Mouse (Mus musculus) stomach, embryonic 16.5 days (tissue): ENCODE measurements around the gene Gas2l3. TPM values are rescaled to one million over a fixed set of nuclear protein-coding genes. Genes with fewer than 3 reads are reported as not detected.

Experiments used
- ATAC-seq: fragments of 200-750 bp; cut with Nextera tagmentation; 2 replicates; pipeline ENCODE4 v1.8.0; 2017; ENCODE audit warnings: moderate number of reproducible peaks, moderate TSS enrichment; ENCODE audit not compliant: insufficient read depth, low FRiP score
- H3K27ac ChIP-seq: fragments of 300-500 bp; sonication (generic); 2 replicates; pipeline ENCODE4 v1.5.1; 2014; ENCODE audit warnings: low read length
- H3K27me3 ChIP-seq: fragments of 300-500 bp; sonication (generic); 2 replicates; pipeline ENCODE4 v1.6.1; 2014; ENCODE audit warnings: low read length, control low read depth, mixed read lengths; ENCODE audit not compliant: control insufficient read depth, insufficient read depth
- H3K36me3 ChIP-seq: fragments of 300-500 bp; sonication (generic); 2 replicates; pipeline ENCODE4 v1.6.1; 2014; ENCODE audit warnings: low read length; ENCODE audit not compliant: control insufficient read depth, insufficient read depth
- H3K4me1 ChIP-seq: fragments of 300-500 bp; sonication (generic); 2 replicates; pipeline ENCODE4 v1.6.1; 2014; ENCODE audit warnings: low read length, control low read depth, mixed read lengths; ENCODE audit not compliant: control insufficient read depth, insufficient read depth
- H3K4me2 ChIP-seq: fragments of 300-500 bp; sonication (generic); 2 replicates; pipeline ENCODE4 v1.6.1; 2014; ENCODE audit warnings: low read depth, low read length, mixed read lengths
- H3K4me3 ChIP-seq: fragments of 300-500 bp; sonication (generic); replicated peaks from 2 replicates; pipeline ENCODE4 v1.5.1; 2014; ENCODE audit warnings: mild to moderate bottlenecking, low read length
- H3K9ac ChIP-seq: fragments of 300-500 bp; sonication (generic); 2 replicates; pipeline ENCODE4 v1.6.1; 2014; ENCODE audit warnings: low read length
- H3K9me3 ChIP-seq: fragments of 300-500 bp; sonication (generic); replicated peaks from 2 replicates; pipeline ENCODE4 v1.6.1; 2016; ENCODE audit warnings: low read length, control low read depth; ENCODE audit not compliant: control insufficient read depth
- WGBS: fragments of 180-500 bp; shearing (Covaris S2); extraction: QIAGEN DNeasy Blood & Tissue Kit; methylation state at CpG from one replicate; pipeline ENCODE4 v1.1.7; 2014; 5-methylcytosine and 5-hydroxymethylcytosine counted together
- polyA plus RNA-seq: library from polyadenylated mRNA; unstranded; fragments of >200 nt; fragmentation: Nextera tagmentation; extraction: Ambion mirVana; gene quantifications from 2 replicates; pipeline ENCODE4 v1.2.1, GENCODE M21; 2015

Gas2l3 gene
- polyA plus RNA-seq, 1 experiment from 2014 or later, result 12.7 TPM

GRCm38 (mm10) chr10:89391571-89392163 lies 52.1 kb downstream of the Gas2l3 start:
- Histone ChIP-seq H3K36me3 (no peaks in the 10 kb centered on the region), H3K9ac (no peak overlapping the region), H3K27ac (no peak overlapping the region), H3K27me3 (no peaks in the 10 kb centered on the region), H3K4me1 (0 out of 2 replicates have a peak, but pooled peaks cover 2% of the 10 kb centered on the region), H3K4me2 (no peak overlapping the region), H3K4me3 (no peak overlapping the region), H3K9me3 (no peaks in the 10 kb centered on the region)
- WGBS, result 83% methylated on average over 4 of the region's 4 CpGs
- no peak for ATAC-seq

GRCm38 (mm10) chr10:89386461-89386860 lies 57.3 kb downstream of the Gas2l3 start:
- Histone ChIP-seq H3K9ac (no peak overlapping the region), H3K27me3 (no peaks in the 10 kb centered on the region), H3K27ac (no peak overlapping the region), H3K4me2 (no peak overlapping the region), H3K9me3 (no peaks in the 10 kb centered on the region), H3K4me1 (no peaks in the 10 kb centered on the region), H3K4me3 (no peak overlapping the region), H3K36me3 (no peaks in the 10 kb centered on the region)
- WGBS, result 70% methylated on average over 3 of the region's 3 CpGs
- no peak for ATAC-seq

- no peak for ATAC-seq
Measured at GRCm38 (mm10) chr10:89383462-89383861, 60.3 kb downstream of the Gas2l3 start.

GRCm38 (mm10) chr10:89377750-89378149 lies 66.0 kb downstream of the Gas2l3 start:
- Histone ChIP-seq H3K4me1 (no peaks in the 10 kb centered on the region), H3K36me3 (no peaks in the 10 kb centered on the region), H3K4me3 (no peak overlapping the region), H3K27me3 (no peaks in the 10 kb centered on the region), H3K9ac (no peak overlapping the region), H3K4me2 (no peak overlapping the region), H3K27ac (no peak overlapping the region), H3K9me3 (no peaks in the 10 kb centered on the region)
- WGBS, result 77% methylated on average over 4 of the region's 4 CpGs
- ATAC-seq, result no peak

More at GRCm38 (mm10) chr10:89383462-89383861, 60.3 kb downstream of the Gas2l3 start:
- Histone ChIP-seq H3K27me3 (no peaks in the 10 kb centered on the region), H3K9me3 (no peaks in the 10 kb centered on the region), H3K36me3 (no peaks in the 10 kb centered on the region), H3K4me2 (no peak overlapping the region), H3K4me1 (no peaks in the 10 kb centered on the region), H3K4me3 (no peak overlapping the region), H3K9ac (no peak overlapping the region), H3K27ac (no peak overlapping the region)
- WGBS, result 4% methylated on average over 5 of the region's 5 CpGs

- H3K27ac ChIP-seq, result no peak overlapping the region
- 4% methylated on average over 1 of the region's 1 CpGs for WGBS
- no peaks in the 10 kb centered on the region for H3K9me3 ChIP-seq
- H3K4me3 ChIP-seq, result no peak overlapping the region
- no peaks in the 10 kb centered on the region for H3K4me1 ChIP-seq
- no peaks in the 10 kb centered on the region for H3K27me3 ChIP-seq
- no peak overlapping the region for H3K9ac ChIP-seq
- H3K36me3 ChIP-seq, result no peaks in the 10 kb centered on the region
- H3K4me2 ChIP-seq, result no peak overlapping the region
- no peak for ATAC-seq
Measured at GRCm38 (mm10) chr10:89370051-89370450, 73.7 kb downstream of the Gas2l3 start.

DNA sequence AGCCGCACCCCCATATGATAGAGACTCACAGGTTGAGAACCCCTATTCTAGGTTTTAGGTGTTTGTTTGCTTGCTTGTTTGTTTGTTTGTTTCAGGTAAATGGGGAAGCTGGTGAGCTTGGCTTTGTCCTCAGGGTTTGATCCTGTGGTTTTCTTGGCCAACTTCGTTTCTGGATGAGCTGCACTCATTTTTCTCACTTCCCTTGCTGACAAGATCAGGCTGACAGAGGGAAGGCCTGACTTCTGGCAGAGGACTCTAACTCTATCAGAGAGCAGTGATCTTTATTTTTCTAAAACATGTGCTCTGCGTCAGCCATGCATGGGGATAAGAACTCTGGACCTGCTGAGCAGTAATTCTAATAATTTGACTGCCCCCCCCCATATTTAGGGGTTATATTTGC lies 84.8 kb downstream of the Gas2l3 start:
- 71% methylated on average over 3 of the region's 3 CpGs for WGBS
- no peaks in the 10 kb centered on the region for H3K27me3 ChIP-seq
- no peaks in the 10 kb centered on the region for H3K36me3 ChIP-seq
- no peak overlapping the region for H3K4me3 ChIP-seq
- H3K4me2 ChIP-seq, result no peak overlapping the region
- no peak overlapping the region for H3K9ac ChIP-seq
- no peak for ATAC-seq
- H3K9me3 ChIP-seq, result no peaks in the 10 kb centered on the region
- no peaks in the 10 kb centered on the region for H3K4me1 ChIP-seq
- no peak overlapping the region for H3K27ac ChIP-seq

Other genes starting within 250 kb of the Gas2l3 start
- gene Ano4, start 99.2 kb downstream of the Gas2l3 start, polyA plus RNA-seq, result 0.90 and 0.96 TPM in 2 replicates
- gene Nr1h4, start 89.6 kb upstream of the Gas2l3 start, polyA plus RNA-seq, result 8.2 and 8.6 TPM in 2 replicates
- 0.03 TPM in 1 of 2 replicates, not detected in the other for gene Slc17a8, start 177.3 kb upstream of the Gas2l3 start, polyA plus RNA-seq
- gene Scyl2, start 242.3 kb upstream of the Gas2l3 start, polyA plus RNA-seq, result 6.2 and 7.7 TPM in 2 replicates